Mouse (Mus musculus): Measurements from ENCODE around the gene Tssc4. TPM values are rescaled to one million over a fixed set of nuclear protein-coding genes. Genes with fewer than 3 reads are reported as not detected.

Tssc4 gene
- polyA plus RNA-seq, 1 experiment, result 48.2 TPM

DNA sequence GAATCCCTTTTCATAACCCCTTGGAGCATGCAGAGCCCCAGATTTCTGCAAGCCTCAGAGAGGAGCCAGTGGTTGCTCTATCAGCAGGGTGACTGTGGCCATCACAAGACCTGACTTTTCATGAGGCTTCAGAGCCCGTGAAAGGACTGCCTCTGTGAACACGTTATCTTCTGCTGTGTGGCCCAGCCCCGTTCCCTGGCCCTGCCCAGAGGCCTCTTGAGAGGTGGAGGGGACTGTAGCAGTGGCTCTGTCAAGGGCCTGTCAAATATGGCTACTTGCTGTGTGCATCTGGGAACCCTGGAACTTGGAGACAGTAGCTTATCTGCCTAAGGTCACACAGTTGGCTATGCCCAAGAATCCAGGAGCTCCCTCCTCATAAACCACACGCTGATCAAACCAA, 42.7 kb downstream of the Tssc4 start:
- H3K27ac ChIP-seq (ENCODE audit: control insufficient read depth, insufficient read depth, low read depth, low read length, poor library complexity), result no peak overlapping the region
- no peak overlapping the region for H3K4me3 ChIP-seq (replicated peaks; ENCODE audit: control insufficient read depth, low read depth, low read length)
- TF ChIP-seq CTCF (IDR thresholded peaks at IDR 0.05; ENCODE audit: control insufficient read depth, insufficient read depth, low read length), result no peak
- no peak for TF ChIP-seq POLR2A (IDR thresholded peaks at IDR 0.05; ENCODE audit: borderline replicate concordance, control insufficient read depth, low read depth, low read length)
- WGBS, result 57% methylated on average over 4 of the region's 4 CpGs
- no peaks in the 10 kb centered on the region for H3K4me1 ChIP-seq (ENCODE audit: control insufficient read depth, insufficient read depth, low read length)

DNA sequence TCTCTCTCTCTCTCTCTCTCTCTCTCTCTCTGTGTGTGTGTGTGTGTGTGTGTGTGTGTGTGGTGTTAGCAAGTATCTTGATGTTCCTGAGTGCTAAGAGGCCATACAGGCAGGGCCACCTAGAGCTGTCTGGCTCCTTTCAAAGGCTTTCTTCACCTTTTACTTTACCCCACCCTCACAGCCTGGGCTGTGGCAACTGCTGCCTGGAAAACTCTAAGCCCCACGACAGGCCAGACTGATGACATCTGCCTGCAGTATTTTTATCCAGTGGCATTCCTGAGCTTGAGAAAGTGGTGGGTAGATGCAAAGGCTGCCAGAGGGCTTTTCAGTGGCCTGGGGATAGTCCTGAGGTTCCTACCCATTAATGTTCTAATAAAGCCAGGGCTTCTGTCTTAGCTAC, 43.3 kb downstream of the Tssc4 start:
- H3K4me3 ChIP-seq (replicated peaks; ENCODE audit: control insufficient read depth, low read depth, low read length), result no peak overlapping the region
- WGBS, result 48% methylated on average over 1 of the region's 1 CpGs
- TF ChIP-seq CTCF (IDR thresholded peaks at IDR 0.05; ENCODE audit: control insufficient read depth, insufficient read depth, low read length) (no peak), POLR2A (IDR thresholded peaks at IDR 0.05; ENCODE audit: borderline replicate concordance, control insufficient read depth, low read depth, low read length) (no peak)
- H3K27ac ChIP-seq (ENCODE audit: control insufficient read depth, insufficient read depth, low read depth, low read length, poor library complexity), result no peak overlapping the region
- H3K4me1 ChIP-seq (ENCODE audit: control insufficient read depth, insufficient read depth, low read length), result no peaks in the 10 kb centered on the region

DNA sequence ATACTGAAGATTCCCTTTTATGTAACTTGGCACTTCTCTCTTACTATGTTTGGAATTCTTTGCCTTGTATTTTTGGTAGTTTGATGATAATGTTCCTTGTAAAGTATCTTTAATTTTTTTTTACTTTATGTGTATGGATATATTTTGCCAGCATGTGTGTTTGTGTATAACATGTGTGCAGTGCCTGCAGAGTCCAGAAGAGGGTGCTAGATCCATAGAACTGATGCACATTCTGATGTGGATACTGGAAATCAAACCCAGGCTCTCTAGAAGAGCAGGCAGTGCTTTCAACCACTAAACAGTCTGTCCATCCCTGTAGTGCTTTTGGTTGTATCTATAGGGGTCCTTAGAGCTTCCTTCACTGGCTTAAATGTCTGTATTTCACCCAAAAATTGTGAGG, 45.7 kb downstream of the Tssc4 start:
- no peak overlapping the region for H3K4me3 ChIP-seq (replicated peaks; ENCODE audit: control insufficient read depth, low read depth, low read length)
- TF ChIP-seq POLR2A (IDR thresholded peaks at IDR 0.05; ENCODE audit: borderline replicate concordance, control insufficient read depth, low read depth, low read length), result no peak
- no peak for TF ChIP-seq CTCF (IDR thresholded peaks at IDR 0.05; ENCODE audit: control insufficient read depth, insufficient read depth, low read length)
- no peaks in the 10 kb centered on the region; the same call in 1 of the 2 replicates for H3K4me1 ChIP-seq (ENCODE audit: control insufficient read depth, insufficient read depth, low read length)
- H3K27ac ChIP-seq (ENCODE audit: control insufficient read depth, insufficient read depth, low read depth, low read length, poor library complexity), result no peak overlapping the region

DNA sequence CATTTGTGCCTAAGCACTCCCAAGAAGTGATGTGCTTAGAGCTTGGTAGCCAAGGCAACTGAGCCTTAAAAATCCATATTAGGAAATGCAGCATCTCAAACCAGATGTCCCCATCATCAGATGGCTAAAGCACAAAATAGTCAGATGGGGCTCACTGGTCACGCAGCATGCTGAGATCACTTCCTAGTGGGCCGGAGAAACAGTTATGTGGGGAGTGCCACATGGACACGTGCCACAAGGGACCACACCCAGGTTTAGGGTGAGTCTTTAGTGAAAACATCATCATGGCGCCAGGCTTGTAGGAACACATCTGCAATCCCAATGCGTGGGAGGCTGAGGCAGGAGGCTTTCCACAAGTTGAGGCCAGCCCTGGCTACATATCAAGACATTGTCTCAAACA, 47.5 kb downstream of the Tssc4 start:
- TF ChIP-seq CTCF (IDR thresholded peaks at IDR 0.05; ENCODE audit: control insufficient read depth, insufficient read depth, low read length) (no peak), POLR2A (IDR thresholded peaks at IDR 0.05; ENCODE audit: borderline replicate concordance, control insufficient read depth, low read depth, low read length) (no peak)
- 70% methylated on average over 5 of the region's 5 CpGs for WGBS
- H3K4me3 ChIP-seq (replicated peaks; ENCODE audit: control insufficient read depth, low read depth, low read length), result no peak overlapping the region
- H3K27ac ChIP-seq (ENCODE audit: control insufficient read depth, insufficient read depth, low read depth, low read length, poor library complexity), result no peak overlapping the region
- peaks cover 5% of the 10 kb centered on the region; the same call in 1 of the 2 replicates for H3K4me1 ChIP-seq (ENCODE audit: control insufficient read depth, insufficient read depth, low read length)

DNA sequence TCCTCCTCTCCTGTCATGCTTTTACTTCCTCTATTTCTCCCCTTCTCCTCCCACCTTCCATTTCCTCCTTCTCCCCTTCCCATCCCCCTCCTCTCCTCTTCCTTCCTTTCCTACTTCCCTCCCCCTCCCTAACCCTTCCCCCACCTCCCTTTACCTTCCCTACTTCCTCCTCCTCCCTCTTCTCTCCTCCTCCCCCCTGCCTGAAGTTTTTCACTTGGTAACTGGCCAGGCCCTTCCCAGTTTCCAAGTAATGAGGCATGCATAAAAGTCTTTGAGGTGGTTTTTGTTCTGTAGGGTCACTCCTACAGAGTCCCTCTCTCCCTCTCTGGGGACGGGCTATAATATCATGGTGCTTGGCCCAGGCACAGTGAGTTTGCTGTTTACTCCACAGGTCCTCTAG, 50.4 kb downstream of the Tssc4 start:
- Histone ChIP-seq H3K4me3 (replicated peaks; ENCODE audit: control insufficient read depth, low read depth, low read length) (no peak overlapping the region), H3K27ac (ENCODE audit: control insufficient read depth, insufficient read depth, low read depth, low read length, poor library complexity) (no peak overlapping the region; the same call in 1 of the 2 replicates), H3K4me1 (ENCODE audit: control insufficient read depth, insufficient read depth, low read length) (peaks cover 5% of the 10 kb centered on the region; the same call in 1 of the 2 replicates)
- TF ChIP-seq CTCF (IDR thresholded peaks at IDR 0.05; ENCODE audit: control insufficient read depth, insufficient read depth, low read length) (no peak), POLR2A (IDR thresholded peaks at IDR 0.05; ENCODE audit: borderline replicate concordance, control insufficient read depth, low read depth, low read length) (no peak)
- 5% methylated on average over 1 of the region's 1 CpGs for WGBS

DNA sequence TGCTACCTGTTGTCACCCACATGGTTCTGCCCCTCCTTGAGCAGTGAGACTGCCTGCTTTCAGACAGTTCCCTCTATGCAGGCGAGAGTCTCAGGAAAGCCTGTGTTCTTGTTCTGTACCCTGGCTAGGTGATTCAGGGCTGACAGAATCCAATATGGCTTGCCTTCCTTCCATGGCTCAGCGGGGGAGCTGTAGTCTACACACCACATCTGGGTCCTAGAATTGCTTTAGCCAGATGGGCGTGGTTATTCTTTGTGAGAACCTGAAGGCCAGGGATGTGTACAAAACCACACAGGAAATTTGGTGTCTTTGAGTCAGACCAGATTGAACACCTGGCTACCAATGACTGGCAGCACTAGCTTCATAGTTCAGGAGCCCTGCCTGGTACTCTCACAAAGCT, 50.8 kb downstream of the Tssc4 start:
- peaks cover 5% of the 10 kb centered on the region; the same call in 1 of the 2 replicates for H3K4me1 ChIP-seq (ENCODE audit: control insufficient read depth, insufficient read depth, low read length)
- H3K4me3 ChIP-seq (replicated peaks; ENCODE audit: control insufficient read depth, low read depth, low read length), result no peak overlapping the region
- WGBS, result 16% methylated on average over 3 of the region's 3 CpGs
- H3K27ac ChIP-seq (ENCODE audit: control insufficient read depth, insufficient read depth, low read depth, low read length, poor library complexity), result peak overlapping the region; percentile 40; the same call in 1 of the 2 replicates
- no peak for TF ChIP-seq POLR2A (IDR thresholded peaks at IDR 0.05; ENCODE audit: borderline replicate concordance, control insufficient read depth, low read depth, low read length)
- TF ChIP-seq CTCF (IDR thresholded peaks at IDR 0.05; ENCODE audit: control insufficient read depth, insufficient read depth, low read length), result no peak

Other genes starting within 250 kb of the Tssc4 start
- gene Th, start 138.1 kb upstream of the Tssc4 start, polyA plus RNA-seq (2011; ENCODE audit: insufficient read depth, insufficient read length, low replicate concordance, missing spikeins), result not detected in 2 replicates
- 0.61 TPM in 1 of 2 replicates, not detected in the other for gene Ascl2, start 100.0 kb upstream of the Tssc4 start, polyA plus RNA-seq (2011; ENCODE audit: insufficient read depth, insufficient read length, low replicate concordance, missing spikeins)
- 98.0 and 152 TPM in 2 replicates for gene Tspan32, start 64.2 kb upstream of the Tssc4 start, polyA plus RNA-seq (2011; ENCODE audit: insufficient read depth, insufficient read length, low replicate concordance, missing spikeins)
- gene Cd81, start 16.5 kb upstream of the Tssc4 start, polyA plus RNA-seq (2011; ENCODE audit: insufficient read depth, insufficient read length, low replicate concordance, missing spikeins), result 51.9 and 92.5 TPM in 2 replicates
- not detected in 2 replicates for gene Trpm5, start 25.4 kb downstream of the Tssc4 start, polyA plus RNA-seq (2011; ENCODE audit: insufficient read depth, insufficient read length, low replicate concordance, missing spikeins)
- 1.3 TPM in 1 of 2 replicates, not detected in the other for gene Kcnq1, start 37.1 kb downstream of the Tssc4 start, polyA plus RNA-seq (2011; ENCODE audit: insufficient read depth, insufficient read length, low replicate concordance, missing spikeins)